Mouse (Mus musculus): ENCODE results near the gene Pafah1b2. TPM values are rescaled to one million over a fixed set of nuclear protein-coding genes. Genes with fewer than 3 reads are reported as not detected.
A peak's percentile ranks its signal among the peaks of the same experiment; 100 is the strongest.

The Pafah1b2 gene
- polyA plus RNA-seq, 1 experiment, result 210 TPM

GRCm38 (mm10) chr9:46011094-46011970 lies 1.2 kb downstream of the Pafah1b2 start:
- peak; percentile 67 for TF ChIP-seq GATA1 (IDR thresholded peaks at IDR 0.05; ENCODE audit: low read length)

GRCm38 (mm10) chr9:46009669-46009983 lies 2.9 kb downstream of the Pafah1b2 start:
- TF ChIP-seq GATA1 (IDR thresholded peaks at IDR 0.05; ENCODE audit: low read length), result no peak

GRCm38 (mm10) chr9:46008931-46009668 lies 3.4 kb downstream of the Pafah1b2 start:
- TF ChIP-seq GATA1 (IDR thresholded peaks at IDR 0.05; ENCODE audit: low read length), result no peak

- TF ChIP-seq GATA1 (IDR thresholded peaks at IDR 0.05; ENCODE audit: low read length), result no peak
These were observed 6.3 kb downstream of the Pafah1b2 start for GRCm38 (mm10) chr9:46006224-46006623.

GRCm38 (mm10) chr9:46004529-46004928 lies 8.0 kb downstream of the Pafah1b2 start:
- TF ChIP-seq GATA1 (IDR thresholded peaks at IDR 0.05; ENCODE audit: low read length), result no peak

GRCm38 (mm10) chr9:46003729-46004128 lies 8.8 kb downstream of the Pafah1b2 start:
- no peak for TF ChIP-seq GATA1 (IDR thresholded peaks at IDR 0.05; ENCODE audit: low read length)

- no peak for TF ChIP-seq GATA1 (IDR thresholded peaks at IDR 0.05; ENCODE audit: low read length)
These were observed 13.5 kb downstream of the Pafah1b2 start for GRCm38 (mm10) chr9:45999009-45999408.

- TF ChIP-seq GATA1 (IDR thresholded peaks at IDR 0.05; ENCODE audit: low read length), result no peak
These were observed 27.3 kb downstream of the Pafah1b2 start for GRCm38 (mm10) chr9:45985229-45985567.

GRCm38 (mm10) chr9:45984409-45985228 lies 27.9 kb downstream of the Pafah1b2 start:
- TF ChIP-seq GATA1 (IDR thresholded peaks at IDR 0.05; ENCODE audit: low read length), result no peak

- no peak for TF ChIP-seq GATA1 (IDR thresholded peaks at IDR 0.05; ENCODE audit: low read length)
These were observed 28.6 kb downstream of the Pafah1b2 start for GRCm38 (mm10) chr9:45983676-45984408.

GRCm38 (mm10) chr9:45981331-45981730 lies 31.2 kb downstream of the Pafah1b2 start:
- no peak for TF ChIP-seq GATA1 (IDR thresholded peaks at IDR 0.05; ENCODE audit: low read length)

- TF ChIP-seq GATA1 (IDR thresholded peaks at IDR 0.05; ENCODE audit: low read length), result no peak
These were observed 31.9 kb downstream of the Pafah1b2 start for GRCm38 (mm10) chr9:45980611-45981010.

GRCm38 (mm10) chr9:45979778-45980177 lies 32.7 kb downstream of the Pafah1b2 start:
- TF ChIP-seq GATA1 (IDR thresholded peaks at IDR 0.05; ENCODE audit: low read length), result no peak

- TF ChIP-seq GATA1 (IDR thresholded peaks at IDR 0.05; ENCODE audit: low read length), result no peak
These were observed 35.6 kb downstream of the Pafah1b2 start for GRCm38 (mm10) chr9:45976884-45977283.

- TF ChIP-seq GATA1 (IDR thresholded peaks at IDR 0.05; ENCODE audit: low read length), result no peak
These were observed 48.9 kb downstream of the Pafah1b2 start for GRCm38 (mm10) chr9:45963577-45963976.

Measured in G1E-ER4 (cell line).